Mouse (Mus musculus) lung, adult 18-20 months (tissue): ENCODE measurements around the gene Tgm7.

ENCODE experiments used
- DNase-seq, 2 experiments: peaks; one replicate each; pipeline ENCODE4 v3.0.0; 2022; ENCODE audit warnings: mixed read lengths in 2 of 2

The Tgm7 gene

DNA sequence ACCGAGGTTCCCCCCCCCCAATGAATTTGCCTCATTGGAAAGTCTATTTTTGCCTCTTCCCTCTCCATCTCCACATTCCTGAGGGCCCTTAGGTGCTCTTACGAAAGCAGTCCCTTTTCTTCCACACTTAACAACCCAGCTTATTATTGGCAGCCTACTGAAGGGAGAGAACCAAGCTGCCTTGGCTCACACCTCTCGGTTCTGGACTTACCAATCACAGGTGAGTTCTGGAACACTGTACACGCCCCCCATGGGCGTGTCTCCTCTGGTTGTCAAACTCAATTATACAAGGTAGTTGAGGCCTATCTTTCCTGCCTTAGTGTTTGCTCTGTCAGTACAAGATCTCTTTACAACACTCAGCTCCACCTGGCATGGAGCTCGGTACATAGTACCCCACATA, 37.7 kb downstream of the Tgm7 start:
- peak; percentile 83 to 88 for DNase-seq

DNA sequence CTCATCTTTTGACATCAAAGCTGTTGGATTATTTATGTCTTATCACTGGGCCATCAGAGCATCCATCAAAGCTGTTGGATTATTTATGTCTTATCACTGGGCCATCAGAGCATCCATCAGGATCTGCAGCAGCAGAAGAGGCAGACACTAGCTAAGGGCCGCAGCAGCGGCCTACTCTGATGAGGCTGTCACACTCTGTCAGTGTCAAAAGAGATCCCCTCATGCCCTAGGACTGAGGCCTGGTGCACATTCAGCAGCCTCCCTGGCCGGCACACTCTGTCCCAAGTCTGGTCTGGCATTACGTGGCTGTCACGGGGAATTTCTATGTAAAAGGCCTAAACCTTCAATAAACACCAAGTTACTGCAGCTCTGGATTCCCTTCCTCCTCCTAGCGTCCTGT, 40.1 kb downstream of the Tgm7 start:
- no peak for DNase-seq

DNA sequence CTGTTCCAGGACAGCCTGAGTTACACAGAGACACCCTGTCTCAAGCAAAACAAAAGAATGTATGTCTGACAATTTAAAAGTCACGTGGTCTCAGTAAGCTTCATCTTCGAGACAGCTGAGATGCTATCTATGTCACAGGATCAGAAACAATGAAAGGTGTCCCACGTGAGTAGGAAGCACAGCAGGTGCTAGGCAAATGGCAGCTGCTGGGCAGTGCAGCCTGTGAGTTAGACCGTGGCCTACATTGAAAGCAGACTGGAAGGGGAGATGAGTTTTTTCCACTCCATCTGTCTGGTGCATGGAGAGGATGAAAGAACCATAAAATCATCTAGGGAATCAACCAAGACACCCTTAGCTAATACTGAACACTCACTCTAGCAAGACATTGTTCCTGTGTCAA, 42.5 kb downstream of the Tgm7 start:
- DNase-seq: no peak

DNA sequence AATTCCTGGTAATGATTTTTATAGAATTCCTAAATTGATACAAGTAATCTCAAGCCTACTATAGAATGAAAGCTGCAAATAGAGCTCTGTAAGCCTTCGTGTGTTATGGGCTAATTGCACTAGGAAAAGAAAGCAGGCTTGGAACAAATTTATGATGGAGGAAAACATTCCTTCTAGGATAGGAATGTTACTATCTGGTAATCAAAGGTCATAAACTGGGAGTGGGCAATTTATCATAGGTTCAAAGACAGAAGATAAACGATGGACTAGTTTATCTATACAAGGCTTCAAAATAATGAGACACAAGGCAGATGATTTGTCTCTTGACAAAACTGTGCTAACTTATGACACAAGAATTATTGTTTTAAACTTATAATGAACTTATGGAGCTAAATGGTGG, 48.3 kb downstream of the Tgm7 start:
- DNase-seq: no peak

DNA sequence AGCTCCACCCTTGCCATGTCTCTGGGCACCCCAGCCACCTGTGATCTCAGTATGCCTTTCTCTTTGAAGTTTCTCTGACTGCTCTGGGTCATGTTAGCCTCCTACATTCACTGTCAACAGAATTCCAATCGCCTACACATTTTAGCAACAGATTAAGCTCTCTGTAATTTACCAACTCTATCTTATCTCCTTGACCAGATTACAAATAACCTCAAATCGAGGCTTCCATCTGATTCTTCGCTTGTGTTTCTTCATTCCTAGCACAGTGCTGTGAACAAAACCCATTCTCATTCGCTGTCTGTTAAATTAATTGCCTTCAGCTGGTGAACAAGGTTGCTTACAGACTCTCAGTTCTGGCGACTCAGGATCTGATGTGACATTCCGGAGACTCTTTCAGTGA, 51.6 kb downstream of the Tgm7 start:
- DNase-seq: no peak

DNA sequence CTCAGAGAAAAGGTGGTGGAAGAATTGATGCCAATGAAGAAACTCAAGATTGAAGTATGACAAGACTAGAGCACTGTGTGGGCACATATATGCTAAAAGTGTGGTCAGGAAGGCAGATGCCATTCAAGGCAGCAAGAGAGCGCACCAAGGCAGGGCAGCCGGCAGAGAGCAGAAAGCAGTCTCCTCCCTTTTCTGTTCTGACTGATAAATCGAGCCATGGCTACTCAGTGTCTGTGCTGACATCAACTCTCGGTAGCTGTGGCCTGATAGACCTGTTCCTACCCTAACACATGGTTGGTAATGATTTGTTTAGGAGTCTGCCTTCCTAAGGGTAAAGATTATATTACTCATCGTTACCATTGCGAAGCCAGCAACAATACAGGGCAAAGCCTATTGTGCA, 53.7 kb downstream of the Tgm7 start:
- no peak for DNase-seq

DNA sequence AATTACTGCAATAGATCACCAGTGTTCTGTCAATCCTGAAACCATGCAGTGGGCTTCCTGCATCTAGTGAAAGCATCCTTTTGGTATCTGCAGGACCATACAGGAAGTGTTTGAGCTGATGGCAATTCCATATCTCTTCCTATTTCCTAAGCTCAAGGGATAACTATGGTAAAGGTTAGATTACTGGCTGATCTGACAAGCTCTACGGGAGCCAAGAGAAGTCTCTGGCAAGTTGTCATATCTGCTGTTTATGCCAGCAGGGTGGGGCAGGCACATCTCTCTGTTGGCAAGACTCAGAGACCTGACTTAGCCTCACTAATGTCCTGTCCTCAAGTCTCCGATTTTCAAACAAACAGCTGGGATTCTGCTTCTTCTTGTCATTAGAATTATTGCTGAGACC, 55.5 kb downstream of the Tgm7 start:
- DNase-seq: no peak

DNA sequence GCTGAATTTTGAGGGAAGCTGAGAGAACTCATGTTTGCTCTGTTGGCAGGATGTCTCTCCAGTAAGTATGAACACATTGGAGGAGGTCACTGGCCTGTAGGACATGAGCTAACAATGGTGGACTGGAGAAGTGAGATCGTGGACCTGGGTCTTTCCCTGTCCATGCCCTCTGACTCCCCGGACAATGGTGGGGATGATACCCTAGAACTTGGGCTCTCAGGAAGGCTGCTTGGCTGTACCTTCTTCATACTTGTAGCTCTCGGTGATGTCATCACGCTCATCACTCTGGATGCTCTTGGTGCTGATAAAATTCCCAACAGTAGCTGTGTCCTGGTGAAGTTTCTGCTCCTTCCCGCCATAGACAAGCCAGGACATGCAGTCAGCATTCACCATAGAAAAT, 57.4 kb downstream of the Tgm7 start:
- DNase-seq: no peak

DNA sequence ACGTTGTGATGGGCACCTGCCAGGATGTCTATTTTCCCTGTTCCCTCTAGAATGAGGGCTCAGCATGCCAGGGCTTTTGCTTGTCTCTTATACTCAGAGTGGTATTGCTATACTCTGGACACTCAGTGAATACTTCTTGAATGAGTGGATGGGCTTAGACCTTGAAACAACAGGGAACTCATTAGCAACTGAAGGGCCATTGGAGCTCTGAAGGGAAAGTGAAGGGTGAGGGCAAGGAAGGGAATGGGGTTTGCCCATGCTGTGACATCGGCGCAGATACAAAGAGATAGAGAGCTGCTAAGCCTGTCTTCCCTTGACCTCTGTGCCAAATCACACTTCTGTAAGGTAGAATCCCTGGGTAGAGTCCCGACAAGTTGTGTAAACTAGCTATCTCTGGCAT, 63.9 kb downstream of the Tgm7 start:
- DNase-seq: no peak
